Comparison of ENCODE assay signal across 9 mouse cellular contexts in genomic region chr3:55523224-55523623, GRCm38 (mm10). TPM values are rescaled to one million over a fixed set of nuclear protein-coding genes. Genes with fewer than 3 reads are reported as not detected.
A peak's percentile ranks its signal among the peaks of the same experiment; 100 is the strongest.
DNase-seq lines count a peak whose midpoint lies in the region; ATAC-seq and TF ChIP-seq lines count a peak whose summit lies in the region.
"Had no signal": no experiment of that assay in that cellular context is flagged by ENCODE, and none has a peak within 500 bp of the region (broad histone marks: within the 10 kb centered on the region; RNA-seq: fewer than 3 reads in every experiment).

No protein-coding gene starts in this region.

- H3K4me1 ChIP-seq in hindbrain, embryonic 14.5 days (replicated peaks; ENCODE audit: control insufficient read depth, insufficient read depth, low read length) = peaks cover 71% of the 10 kb centered on the region
- peaks cover 58% of the 10 kb centered on the region for H3K4me1 ChIP-seq in limb, embryonic 13.5 days
- H3K4me1 ChIP-seq: megakaryocyte, embryonic 14.5 days had no signal

- no peak overlapping the region for H3K4me3 ChIP-seq in hindbrain, embryonic 14.5 days (replicated peaks; ENCODE audit: low read length)
- no peak overlapping the region for H3K4me3 ChIP-seq in limb, embryonic 13.5 days
- H3K4me3 ChIP-seq: megakaryocyte, embryonic 14.5 days had no signal

- DNase-seq in brain, embryonic 14.5 days (ENCODE audit: low read depth) = peak; percentile 80
- peak; percentile 45 for DNase-seq in cerebellum, adult 8-10 months
- DNase-seq in hindbrain, embryonic 14.5 days (ENCODE audit: low spot score) = no peak
- DNase-seq in thymus, adult 18-20 months = no peak
- DNase-seq in ovary, adult 18-20 months (ENCODE audit: low spot score) = no peak
- no peak for DNase-seq in T-cell, adult 2 months (ENCODE audit: low spot score)
- DNase-seq: spleen, adult 18-20 months had no signal

- no peaks in the 10 kb centered on the region for H3K9me3 ChIP-seq in hindbrain, embryonic 14.5 days (ENCODE audit: control insufficient read depth, low read length)
- H3K9me3 ChIP-seq in limb, embryonic 13.5 days = no peaks in the 10 kb centered on the region
- H3K9me3 ChIP-seq: megakaryocyte, embryonic 14.5 days had no signal

- ATAC-seq in hindbrain, embryonic 14.5 days (ENCODE audit: low FRiP score) = peak; percentile 41; the same call in 1 of the 2 replicates
- ATAC-seq in limb, embryonic 13.5 days (ENCODE audit: low FRiP score, low read depth) = no peak

- no peak for TF ChIP-seq POLR2A in brain, embryonic 14.5 days (IDR thresholded peaks at IDR 0.05; ENCODE audit: borderline replicate concordance, extremely low read depth, insufficient read depth, insufficient read length, poor library complexity, severe bottlenecking)

- TF ChIP-seq CTCF in brain, embryonic 14.5 days (IDR thresholded peaks at IDR 0.05; ENCODE audit: borderline replicate concordance, extremely low read depth, insufficient read depth, insufficient read length) = no peak

- peaks cover 1% of the 10 kb centered on the region; the same call in 1 of the 2 replicates for H3K36me3 ChIP-seq in hindbrain, embryonic 14.5 days (replicated peaks; ENCODE audit: control insufficient read depth, insufficient read depth)
- H3K36me3 ChIP-seq in limb, embryonic 13.5 days = no peaks in the 10 kb centered on the region

- 20% methylated on average over 7 of the region's 7 CpGs for whole genome bisulfite sequencing in hindbrain, embryonic 14.5 days
- WGBS in limb, embryonic 13.5 days = 42% methylated on average over 7 of the region's 7 CpGs

- peak overlapping the region; percentile 44 for H3K9ac ChIP-seq in hindbrain, embryonic 14.5 days
- peak overlapping the region; percentile 35; the same call in 1 of the 2 replicates for H3K9ac ChIP-seq in limb, embryonic 13.5 days

- peak overlapping the region; percentile 92 for H3K27ac ChIP-seq in hindbrain, embryonic 14.5 days
- no peak overlapping the region for H3K27ac ChIP-seq in limb, embryonic 13.5 days

- peak overlapping the region; percentile 26 for H3K4me2 ChIP-seq in hindbrain, embryonic 14.5 days (replicated peaks)
- no peak overlapping the region for H3K4me2 ChIP-seq in limb, embryonic 13.5 days (replicated peaks)

- H3K27me3 ChIP-seq in hindbrain, embryonic 14.5 days (ENCODE audit: control insufficient read depth, insufficient read depth, low read length) = no peaks in the 10 kb centered on the region
- no peaks in the 10 kb centered on the region; the same call in 1 of the 2 replicates for H3K27me3 ChIP-seq in limb, embryonic 13.5 days

RNA-seq across cellular contexts. Expression of gene Gm21954, which starts 51.2 kb away (rescaled TPM):
- polyA plus RNA-seq in brain, embryonic 14.5 days (2012; rRNA removed) = not detected in 2 replicates
- polyA plus RNA-seq in hindbrain, embryonic 14.5 days (2014; fragmentation: Nextera tagmentation; extraction: Ambion mirVana) = not detected in 2 replicates
- polyA plus RNA-seq in limb, embryonic 13.5 days (2015; fragmentation: Nextera tagmentation; extraction: Ambion mirVana) = not detected in 2 replicates

Comparison
In these comparisons a context has a peak if more than half of its experiments do, and no peak if none do; other contexts are left out.
1. DNase-seq: peak in brain, embryonic 14.5 days (single experiment) and cerebellum, adult 8-10 months (single experiment); none in hindbrain, embryonic 14.5 days (single experiment), thymus, adult 18-20 months (0 of 2), ovary, adult 18-20 months (single experiment) and T-cell, adult 2 months (single experiment).